Mouse (Mus musculus) thymus, postnatal 0 days (tissue): ENCODE measurements around the gene BC048671. TPM values are rescaled to one million over a fixed set of nuclear protein-coding genes. Genes with fewer than 3 reads are reported as not detected.

ENCODE experiments used
- DNase-seq: peaks from one replicate; pipeline ENCODE4 v3.0.0-alpha.2; 2015; ENCODE audit warnings: low spot score
- polyA plus RNA-seq: library from polyadenylated mRNA; unstranded; fragments of >200 nt; fragmentation: Nextera tagmentation; extraction: Ambion mirVana; gene quantifications from 2 replicates; pipeline ENCODE4 v1.2.1, GENCODE M21; 2015

Gene BC048671
- polyA plus RNA-seq, result not detected in 2 replicates

DNA sequence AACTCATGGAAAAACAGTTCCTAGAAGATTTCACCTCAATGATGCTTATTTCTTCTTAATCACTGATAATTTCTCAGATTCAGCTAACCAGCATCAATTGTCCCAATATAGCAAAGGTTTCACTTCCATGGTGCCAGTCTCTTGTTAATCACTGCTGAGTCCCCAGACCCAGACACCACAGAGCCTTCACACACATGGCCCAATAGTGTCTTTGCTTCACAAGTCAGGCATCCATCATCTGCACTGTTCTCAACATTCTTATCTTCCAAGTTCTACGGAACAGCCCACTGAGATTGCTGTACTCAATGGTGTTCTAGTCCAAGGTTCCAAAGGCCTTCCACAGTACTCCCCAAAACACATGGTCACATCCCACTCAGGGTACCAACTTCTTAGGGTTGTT lies at the start of gene BC048671:
Gene BC048671 (plus strand): TSS at position 301 of the 400 bp plus-strand sequence.
- DNase-seq, result no peak

DNA sequence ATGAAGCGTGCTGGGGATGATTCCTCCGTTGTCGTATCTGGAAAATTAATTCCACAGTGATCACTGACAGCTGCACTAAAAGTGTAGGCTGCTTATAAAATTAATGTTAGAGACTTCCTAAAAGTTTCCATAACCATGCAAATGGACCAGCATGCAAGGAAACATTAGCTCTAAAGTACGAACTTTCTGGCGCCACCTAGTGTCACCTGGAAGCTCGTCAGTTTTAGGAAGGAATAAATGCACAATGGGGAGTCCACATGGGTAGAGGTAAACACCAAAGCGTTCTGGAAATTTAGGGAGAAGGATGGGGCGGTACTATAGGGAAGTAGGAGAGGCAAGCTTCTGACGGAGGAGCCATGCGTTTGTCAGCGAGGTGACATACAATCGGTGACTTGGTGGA lies 12.8 kb upstream of the BC048671 start:
- DNase-seq, result no peak

- DNase-seq, result no peak
Measured at GRCm38 (mm10) chr6:90306315-90306975, 5.4 kb downstream of the BC048671 start.

GRCm38 (mm10) chr6:90308839-90309778 lies 8.1 kb downstream of the BC048671 start:
- no peak for DNase-seq

GRCm38 (mm10) chr6:90315961-90316360 lies 14.9 kb downstream of the BC048671 start:
- no peak for DNase-seq

DNA sequence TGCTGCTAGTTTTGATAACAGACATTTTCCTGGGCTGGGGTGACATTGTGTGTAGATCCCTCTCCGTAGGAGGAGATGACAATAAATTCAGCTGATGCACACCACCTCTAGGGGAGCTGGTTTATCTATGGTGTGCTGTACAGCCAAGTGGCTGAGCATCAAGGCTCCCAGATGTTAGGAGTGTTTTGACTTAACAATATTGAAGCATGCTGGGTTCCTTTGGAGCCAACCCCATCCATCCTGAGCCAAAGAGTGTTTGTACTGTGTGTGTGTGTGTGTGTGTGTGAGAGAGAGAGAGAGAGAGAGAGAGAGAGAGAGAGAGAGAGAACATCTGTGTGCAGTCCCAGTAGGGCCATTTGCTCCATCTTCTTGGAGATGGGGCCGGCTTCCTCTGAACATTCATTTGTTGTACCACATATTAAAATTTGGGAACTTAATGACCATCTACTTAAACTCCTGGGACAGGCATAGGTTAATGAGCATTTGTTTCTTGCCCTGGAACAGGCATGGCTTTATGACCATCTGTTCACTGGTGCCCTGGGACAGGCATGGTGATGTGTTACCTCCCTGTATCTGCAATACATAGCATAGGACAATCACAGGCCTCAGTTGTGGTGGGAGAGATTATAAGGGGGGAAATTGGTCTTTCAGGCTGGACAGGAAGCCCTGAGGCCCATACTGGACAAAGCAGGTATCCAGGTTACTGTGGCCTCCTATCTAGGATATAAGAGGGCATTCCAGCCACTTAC lies 16.7 kb downstream of the BC048671 start:
- DNase-seq, result no peak

DNA sequence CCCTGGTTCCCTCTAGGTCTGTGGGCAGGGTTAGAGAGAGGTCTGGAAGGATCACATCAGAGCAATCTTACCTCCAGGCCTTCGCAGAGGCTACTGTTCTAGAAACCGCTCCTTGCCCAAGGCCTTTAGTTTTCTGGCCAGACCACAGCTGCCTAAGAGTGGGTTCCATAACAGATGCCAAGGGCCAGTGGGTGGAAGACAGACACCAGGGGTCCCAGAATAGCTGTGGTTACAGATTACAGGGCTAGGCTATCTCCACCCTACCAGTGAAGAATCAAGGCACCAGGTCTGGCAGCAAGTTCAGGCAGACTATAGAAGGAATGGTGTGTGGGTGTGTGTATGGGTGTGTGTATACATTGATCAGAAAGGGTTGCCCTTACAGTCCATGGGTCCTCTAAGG lies 18.0 kb downstream of the BC048671 start:
- no peak for DNase-seq

DNA sequence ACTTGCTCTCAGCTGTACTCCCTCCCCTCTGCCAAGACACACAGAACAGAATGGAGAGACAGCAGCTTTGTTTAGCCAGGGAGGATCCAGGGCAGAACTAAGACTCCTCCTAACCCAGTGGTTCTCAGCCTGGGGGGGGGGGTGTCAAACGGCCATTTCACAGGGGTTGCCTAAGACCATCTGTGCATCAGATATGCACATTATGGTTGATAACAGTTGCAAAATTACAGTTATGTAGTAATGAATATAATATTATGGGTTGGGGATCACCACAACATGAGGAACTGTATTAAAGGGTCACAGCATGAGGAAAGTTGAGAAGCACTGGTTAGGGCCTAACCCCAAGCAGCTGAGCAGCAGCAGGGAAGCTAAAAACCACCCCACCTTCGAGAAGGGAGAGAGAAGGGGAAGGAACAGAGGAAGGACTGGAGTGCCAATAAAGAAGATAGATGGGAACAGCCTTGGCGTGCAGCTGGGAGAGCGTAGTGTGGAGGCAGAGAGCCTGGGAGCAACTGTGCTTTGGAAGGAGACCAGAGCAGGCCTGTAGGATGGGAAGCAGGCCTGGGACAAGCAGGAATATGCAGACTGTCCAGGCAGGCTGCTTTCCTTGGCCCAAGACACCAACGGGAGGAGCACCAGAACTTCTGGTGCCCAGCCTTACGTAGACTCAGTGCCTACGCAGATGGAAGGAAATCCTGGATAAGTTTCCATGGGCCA lies 18.6 kb downstream of the BC048671 start:
- DNase-seq, result no peak

DNA sequence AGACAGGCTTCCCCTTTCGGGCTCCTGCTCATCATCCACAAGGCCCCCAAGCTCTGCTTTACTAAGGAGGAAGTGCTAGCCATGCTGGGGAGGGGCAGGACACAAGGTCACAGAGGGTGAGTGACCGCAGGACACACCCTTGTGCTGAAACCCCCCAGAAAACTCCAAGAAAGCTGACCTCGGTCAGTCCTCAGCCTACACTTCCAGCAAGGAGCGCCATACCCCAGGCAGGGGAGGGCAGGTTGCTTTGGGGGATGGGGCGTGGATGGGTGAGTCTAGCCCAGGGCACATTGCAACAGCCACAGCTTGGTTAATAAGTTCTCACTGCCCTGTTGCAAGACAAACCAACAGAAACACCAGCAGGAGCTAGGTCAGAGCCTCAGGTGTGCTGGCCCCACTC lies 19.4 kb downstream of the BC048671 start:
- DNase-seq, result no peak

GRCm38 (mm10) chr6:90321811-90322210 lies 20.8 kb downstream of the BC048671 start:
- no peak for DNase-seq

- DNase-seq, result no peak
Measured at GRCm38 (mm10) chr6:90324026-90324425, 23.0 kb downstream of the BC048671 start.

GRCm38 (mm10) chr6:90324463-90324862 lies 23.4 kb downstream of the BC048671 start:
- no peak for DNase-seq

DNA sequence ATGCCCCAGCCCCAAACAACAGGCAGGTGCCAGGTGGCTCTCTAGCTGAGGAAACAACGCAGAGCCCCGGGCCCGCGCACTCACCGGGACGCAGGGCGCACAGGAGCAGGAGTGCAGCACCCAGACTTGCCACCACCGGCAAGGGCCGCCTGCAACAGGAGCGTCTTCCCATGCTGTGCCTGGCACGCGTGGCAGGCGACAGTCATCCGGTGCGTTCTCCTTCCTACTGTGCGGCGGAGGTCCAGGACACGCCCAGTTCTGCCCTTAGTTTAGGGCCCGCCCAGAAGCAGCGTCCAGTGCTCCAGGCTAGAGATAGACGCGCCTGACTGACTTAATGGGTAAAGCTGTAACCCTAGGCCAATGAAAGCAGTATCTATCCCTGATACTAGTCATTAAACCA lies 24.0 kb downstream of the BC048671 start, which contains the start of gene Chst13:
Gene Chst13 (minus strand): TSS at position 195 of the 400 bp plus-strand sequence.
- DNase-seq, result no peak

DNA sequence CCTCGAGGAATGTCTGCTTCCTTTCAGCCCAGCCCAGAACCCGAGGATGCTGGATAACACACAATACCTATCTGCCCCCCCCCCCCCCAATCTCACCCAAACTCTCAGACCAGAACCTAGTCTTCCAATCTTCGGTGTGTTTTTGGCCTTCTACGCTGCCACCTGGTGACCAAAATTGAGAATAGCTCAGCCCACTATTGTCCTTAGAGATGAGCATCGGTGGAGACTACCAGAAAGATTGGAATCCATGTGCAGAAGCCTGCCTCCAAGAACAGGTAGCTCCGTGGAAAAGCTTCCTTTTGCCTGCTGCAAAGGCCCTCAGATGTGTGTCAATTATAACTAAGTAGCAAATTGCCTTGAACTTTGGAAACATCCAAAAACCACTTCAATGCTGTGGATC lies 26.7 kb downstream of the BC048671 start:
- no peak for DNase-seq

DNA sequence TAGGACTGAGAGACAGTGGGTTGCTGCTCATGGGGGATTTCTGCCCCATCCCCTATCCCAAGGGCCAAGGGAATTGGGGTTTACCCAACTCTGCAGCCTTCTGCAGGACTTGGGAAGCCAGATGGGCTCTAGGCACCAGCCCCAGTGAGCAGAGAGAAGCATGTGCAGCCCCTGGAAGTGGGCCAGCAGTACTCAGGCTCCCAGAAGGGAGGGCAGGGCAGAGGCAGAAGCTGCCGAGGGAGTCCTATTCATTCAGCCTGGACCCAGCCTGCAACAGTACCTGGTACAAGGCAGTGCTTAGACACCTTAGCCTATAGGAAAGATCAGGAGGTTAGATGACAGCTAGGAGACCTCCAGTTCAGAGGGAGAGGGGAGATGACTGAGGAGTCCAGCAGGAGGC lies 28.9 kb downstream of the BC048671 start:
- no peak for DNase-seq

GRCm38 (mm10) chr6:90332561-90333425 lies 31.8 kb downstream of the BC048671 start, which contains the start of gene Uroc1:
TSS of gene Uroc1 (plus strand) at chr6:90333284.
- DNase-seq, result no peak

- DNase-seq, result no peak
Measured at GRCm38 (mm10) chr6:90334244-90334643, 33.2 kb downstream of the BC048671 start.

GRCm38 (mm10) chr6:90342343-90342742 lies 41.3 kb downstream of the BC048671 start:
- DNase-seq, result no peak

DNA sequence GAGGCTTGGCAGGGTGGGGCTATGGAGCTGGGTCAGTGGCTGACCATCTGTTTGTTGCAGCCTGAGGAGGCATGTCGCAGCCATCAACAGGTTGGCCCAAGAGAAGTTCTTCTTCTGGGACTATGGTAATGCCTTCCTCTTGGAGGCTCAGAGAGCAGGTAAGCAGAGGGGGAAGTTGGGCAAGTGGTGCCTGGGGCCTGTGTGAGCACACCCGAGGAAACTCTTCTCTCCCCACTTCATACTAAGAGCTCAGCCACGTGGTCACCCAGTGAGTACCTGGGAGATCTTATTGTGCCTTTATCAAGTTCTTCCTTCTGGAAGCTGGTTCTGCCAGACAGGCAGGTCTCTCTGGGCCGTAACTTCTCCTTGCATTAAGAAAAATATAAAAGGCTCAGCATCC lies 46.2 kb downstream of the BC048671 start:
- no peak for DNase-seq

- DNase-seq, result no peak
Measured at GRCm38 (mm10) chr6:90348500-90348899, 47.5 kb downstream of the BC048671 start.
